Mouse (Mus musculus) midbrain, embryonic 14.5 days (tissue): ENCODE data around the gene 2010111I01Rik. TPM values are rescaled to one million over a fixed set of nuclear protein-coding genes. Genes with fewer than 3 reads are reported as not detected.

Source experiments
- ATAC-seq: fragments of 200-750 bp; cut with Nextera tagmentation; 2 replicates; pipeline ENCODE4 v1.8.0; 2017; ENCODE audit warnings: moderate number of reproducible peaks, moderate library complexity; ENCODE audit not compliant: low FRiP score, low TSS enrichment
- DNase-seq: peaks from one replicate; pipeline ENCODE4 v3.0.0-alpha.2; 2015
- H3K27ac ChIP-seq: fragments of 300-500 bp; sonication (generic); replicated peaks from 2 replicates; pipeline ENCODE4 v1.5.1; 2014; ENCODE audit warnings: mild to moderate bottlenecking, low read depth, low read length, moderate library complexity
- H3K27me3 ChIP-seq: fragments of 300-500 bp; sonication (generic); 2 replicates; pipeline ENCODE4 v1.6.1; 2014; ENCODE audit warnings: low read length, control low read depth, mixed read lengths; ENCODE audit not compliant: control insufficient read depth, insufficient read depth
- H3K36me3 ChIP-seq: fragments of 300-500 bp; sonication (generic); 2 replicates; pipeline ENCODE4 v1.6.1; 2014; ENCODE audit warnings: low read length, control low read depth; ENCODE audit not compliant: control insufficient read depth, insufficient read depth
- H3K4me1 ChIP-seq: fragments of 300-500 bp; sonication (generic); 2 replicates; pipeline ENCODE4 v1.6.1; 2014; ENCODE audit warnings: mild to moderate bottlenecking, antibody characterized with exemption, low read length, control low read depth; ENCODE audit not compliant: control insufficient read depth, insufficient read depth
- H3K4me2 ChIP-seq: fragments of 300-500 bp; sonication (generic); 2 replicates; pipeline ENCODE4 v1.6.1; 2014; ENCODE audit warnings: mild to moderate bottlenecking, low read length, moderate library complexity
- H3K4me3 ChIP-seq: fragments of 300-500 bp; sonication (generic); replicated peaks from 2 replicates; pipeline ENCODE4 v1.5.1; 2014; ENCODE audit warnings: low read depth, low read length
- H3K9ac ChIP-seq: fragments of 300-500 bp; sonication (generic); replicated peaks from 2 replicates; pipeline ENCODE4 v1.6.1; 2014; ENCODE audit warnings: mild to moderate bottlenecking, low read length, moderate library complexity
- H3K9me3 ChIP-seq: fragments of 300-500 bp; sonication (generic); 2 replicates; pipeline ENCODE4 v1.6.1; 2016; ENCODE audit warnings: low read length, control low read depth, mixed read lengths; ENCODE audit not compliant: control insufficient read depth
- WGBS: fragments of 180-500 bp; shearing (Covaris S2); extraction: QIAGEN DNeasy Blood & Tissue Kit; methylation state at CpG from one replicate; pipeline ENCODE4 v1.1.7; 2014; 5-methylcytosine and 5-hydroxymethylcytosine counted together
- polyA plus RNA-seq: library from polyadenylated mRNA; unstranded; fragments of >200 nt; fragmentation: Nextera tagmentation; extraction: Ambion mirVana; gene quantifications from 2 replicates; pipeline ENCODE4 v1.2.1, GENCODE M21; 2014

2010111I01Rik gene
- polyA plus RNA-seq, 1 experiment from 2014 or later, result 32.0 TPM

- no peak for DNase-seq
- H3K36me3 ChIP-seq, result no peaks in the 10 kb centered on the region
- H3K9me3 ChIP-seq, result no peaks in the 10 kb centered on the region
- H3K4me3 ChIP-seq, result no peak overlapping the region
- 86% methylated on average over 10 of the region's 10 CpGs for WGBS
- no peak overlapping the region for H3K9ac ChIP-seq
- H3K27ac ChIP-seq, result no peak overlapping the region
- no peak for ATAC-seq
- H3K27me3 ChIP-seq, result no peaks in the 10 kb centered on the region
- H3K4me1 ChIP-seq, result no peaks in the 10 kb centered on the region
- no peak overlapping the region for H3K4me2 ChIP-seq
These were observed 360.5 kb downstream of the 2010111I01Rik start for GRCm38 (mm10) chr13:63324978-63325848.

- Histone ChIP-seq H3K9me3 (no peaks in the 10 kb centered on the region), H3K9ac (no peak overlapping the region), H3K27ac (no peak overlapping the region), H3K36me3 (no peaks in the 10 kb centered on the region), H3K4me3 (no peak overlapping the region), H3K4me1 (no peaks in the 10 kb centered on the region), H3K27me3 (no peaks in the 10 kb centered on the region), H3K4me2 (no peak overlapping the region)
- ATAC-seq (no peak), DNase-seq (no peak)
- WGBS, result 84% methylated on average over 2 of the region's 2 CpGs
These were observed 361.3 kb downstream of the 2010111I01Rik start for GRCm38 (mm10) chr13:63326015-63326414.

- 16% methylated on average over 9 of the region's 9 CpGs for WGBS
- ATAC-seq, result no peak
- Histone ChIP-seq H3K27me3 (no peaks in the 10 kb centered on the region), H3K4me2 (no peak overlapping the region), H3K9ac (no peak overlapping the region), H3K4me3 (no peak overlapping the region), H3K36me3 (no peaks in the 10 kb centered on the region), H3K9me3 (no peaks in the 10 kb centered on the region), H3K27ac (no peak overlapping the region), H3K4me1 (no peaks in the 10 kb centered on the region)
- peak; percentile 35 for DNase-seq
These were observed 365.7 kb downstream of the 2010111I01Rik start for GRCm38 (mm10) chr13:63330236-63330860.

GRCm38 (mm10) chr13:63331379-63331778, 366.7 kb downstream of the 2010111I01Rik start:
- H3K27me3 ChIP-seq, result no peaks in the 10 kb centered on the region
- no peaks in the 10 kb centered on the region for H3K9me3 ChIP-seq
- H3K36me3 ChIP-seq, result no peaks in the 10 kb centered on the region
- H3K9ac ChIP-seq, result no peak overlapping the region
- 43% methylated on average over 4 of the region's 4 CpGs for WGBS
- no peak overlapping the region for H3K4me3 ChIP-seq
- no peak for ATAC-seq
- no peak overlapping the region for H3K4me2 ChIP-seq
- H3K27ac ChIP-seq, result no peak overlapping the region
- no peaks in the 10 kb centered on the region for H3K4me1 ChIP-seq
- peak; percentile 82 for DNase-seq

GRCm38 (mm10) chr13:63332576-63333300, 368.0 kb downstream of the 2010111I01Rik start:
- WGBS, result 50% methylated on average over 4 of the region's 4 CpGs

GRCm38 (mm10) chr13:63335421-63336134, 370.9 kb downstream of the 2010111I01Rik start:
- DNase-seq (peak; percentile 53), ATAC-seq (no peak)
- WGBS, result 70% methylated on average over 4 of the region's 4 CpGs
- H3K27ac ChIP-seq, result 0 out of 2 replicates have a peak overlapping the region, but pooled peaks have one; percentile 41
- no peaks in the 10 kb centered on the region for H3K4me1 ChIP-seq
- H3K4me3 ChIP-seq, result no peak overlapping the region
- H3K4me2 ChIP-seq, result no peak overlapping the region
- H3K9me3 ChIP-seq, result no peaks in the 10 kb centered on the region
- no peaks in the 10 kb centered on the region for H3K36me3 ChIP-seq
- H3K9ac ChIP-seq, result no peak overlapping the region
- no peaks in the 10 kb centered on the region for H3K27me3 ChIP-seq

More at GRCm38 (mm10) chr13:63332576-63333300, 368.0 kb downstream of the 2010111I01Rik start:
- no peak overlapping the region for H3K4me3 ChIP-seq
- H3K9ac ChIP-seq, result no peak overlapping the region
- ATAC-seq, result no peak
- H3K27me3 ChIP-seq, result no peaks in the 10 kb centered on the region
- DNase-seq, result peak; percentile 89
- no peaks in the 10 kb centered on the region for H3K36me3 ChIP-seq
- no peak overlapping the region for H3K4me2 ChIP-seq
- no peaks in the 10 kb centered on the region for H3K9me3 ChIP-seq
- H3K27ac ChIP-seq, result no peak overlapping the region
- no peaks in the 10 kb centered on the region for H3K4me1 ChIP-seq

GRCm38 (mm10) chr13:63336335-63336734, 371.6 kb downstream of the 2010111I01Rik start:
- Histone ChIP-seq H3K4me3 (no peak overlapping the region), H3K4me2 (no peak overlapping the region), H3K27ac (peak overlapping the region; percentile 41; the same call in 1 of the 2 replicates), H3K4me1 (no peaks in the 10 kb centered on the region), H3K9me3 (no peaks in the 10 kb centered on the region), H3K9ac (no peak overlapping the region), H3K27me3 (no peaks in the 10 kb centered on the region), H3K36me3 (no peaks in the 10 kb centered on the region)
- 24% methylated on average over 7 of the region's 7 CpGs for WGBS
- ATAC-seq (peak; percentile 74), DNase-seq (peak; percentile 63)

GRCm38 (mm10) chr13:63337239-63337960, 372.7 kb downstream of the 2010111I01Rik start:
- Histone ChIP-seq H3K9me3 (no peaks in the 10 kb centered on the region), H3K27ac (no peak overlapping the region), H3K4me2 (no peak overlapping the region), H3K36me3 (no peaks in the 10 kb centered on the region), H3K4me3 (no peak overlapping the region), H3K9ac (no peak overlapping the region), H3K27me3 (no peaks in the 10 kb centered on the region), H3K4me1 (no peaks in the 10 kb centered on the region)
- DNase-seq, result peak; percentile 27
- 48% methylated on average over 8 of the region's 8 CpGs for WGBS
- no peak for ATAC-seq
